Mouse (Mus musculus) embryonic stem cell, embryonic (primary cell): ENCODE data around the gene Rtn4r.

Experiments
- CTCF ChIA-PET, 4 experiments: fragments of 300-600 bp in 2 of 4; fragments of 350-600 bp in 2 of 4; sonication (Branson Sonifier 250); formaldehyde crosslinking; loops; one replicate each; lab custom pipeline; 2022; ENCODE audit warnings: inconsistent platforms in 2 of 4; lab: Charles Lee
- POLR2A ChIA-PET, 4 experiments: fragments of 300-600 bp in 2 of 4; fragments of 350-600 bp in 2 of 4; sonication (Branson Sonifier 250); formaldehyde crosslinking; loops; one replicate each; lab custom pipeline; 2022; ENCODE audit warnings: antibody characterized with exemption in 4 of 4, inconsistent platforms in 1 of 4; lab: Charles Lee

The Rtn4r gene

DNA sequence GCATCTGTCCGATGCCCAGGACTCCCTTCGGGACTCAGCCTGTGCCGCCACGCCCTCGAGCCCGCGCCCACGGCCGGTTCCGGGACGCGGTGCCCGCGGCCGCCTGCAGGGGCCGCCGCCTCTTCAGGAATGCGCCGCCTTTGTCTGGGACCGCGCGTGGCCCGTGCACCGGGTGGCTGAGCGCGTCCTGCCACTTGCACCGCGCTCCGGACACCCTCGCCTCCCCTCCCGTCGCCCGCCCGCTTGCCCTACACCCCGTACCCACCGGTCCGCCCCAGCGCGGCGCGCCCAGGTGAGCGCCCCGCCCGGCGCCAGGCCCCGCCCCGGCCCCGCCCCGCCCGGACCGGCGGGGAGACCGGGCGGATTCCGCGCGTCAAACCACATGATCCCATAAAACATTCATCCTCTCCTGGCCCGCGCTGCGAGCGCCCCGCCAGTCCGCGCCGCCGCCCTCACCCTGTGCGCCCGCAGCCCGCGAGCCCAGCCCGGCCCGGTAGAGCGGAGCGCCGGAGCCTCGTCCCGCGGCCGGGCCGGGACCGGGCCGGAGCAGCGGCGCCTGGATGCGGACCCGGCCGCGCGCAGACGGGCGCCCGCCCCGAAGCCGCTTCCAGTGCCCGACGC, at the start of gene Rtn4r:
TSS of gene Rtn4r (plus strand) at position 402 of the 621 bp plus-strand sequence.
- ChIA-PET POLR2A (interaction anchor here in 1 of 4 experiments (0.7 to 1.7 kb wide), 6 partner anchors 10 to 300 kb away, joined by 3 to 5 read pairs (median 4); partner anchors contain the start of gene Prodh), CTCF (interaction anchor here (0.6 to 1.6 kb wide), 8 partner anchors 9 to 797 kb away, joined by 3 to 6 read pairs (median 3); no protein-coding TSS in a partner anchor)

DNA sequence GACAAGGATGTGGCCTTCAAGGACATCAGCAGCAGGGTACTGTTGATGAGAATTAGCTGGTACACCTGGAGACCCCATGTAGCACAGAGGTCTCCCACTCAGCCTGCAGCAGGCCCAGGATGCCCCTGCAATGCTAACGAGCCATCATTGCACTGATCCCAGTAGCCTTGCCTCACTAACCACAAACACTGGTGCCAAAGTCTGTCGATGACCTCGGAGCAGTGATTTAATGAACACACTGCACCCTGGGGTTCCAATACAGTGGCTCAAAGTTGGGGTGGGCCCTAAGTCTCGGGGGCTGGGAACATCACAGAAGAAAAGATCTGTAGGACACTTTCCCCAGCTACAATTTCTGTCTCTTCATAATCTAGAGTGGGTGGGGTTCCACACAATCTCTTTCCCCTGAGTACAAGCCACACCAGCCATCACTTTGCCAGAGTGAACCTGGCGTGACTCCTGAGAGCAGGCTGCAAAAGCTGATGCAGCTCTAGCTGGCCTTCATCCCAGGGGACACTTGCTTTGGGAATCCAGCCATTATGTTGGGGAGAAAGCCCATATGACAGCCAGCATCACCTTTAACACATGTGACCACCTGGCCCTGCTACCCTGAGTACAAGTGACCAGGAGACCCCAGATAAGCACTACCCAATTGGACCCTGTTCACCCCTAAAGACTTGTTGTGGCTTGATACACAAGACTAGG, 49.0 kb upstream of the Rtn4r start:
- ChIA-PET CTCF (interaction anchor here in 1 of 4 experiments (0.7 kb wide), 1 partner anchor 94 kb away, joined by 3 read pairs; no protein-coding TSS in a partner anchor), POLR2A (interaction anchor here in 2 of 4 experiments (1.3 to 3.4 kb wide), 4 partner anchors 11 to 150 kb away, joined by 3 to 33 read pairs (median 6); partner anchors contain the start of genes Prodh (in 1 of the 2) and Slc25a1 (in 1 of the 2))

DNA sequence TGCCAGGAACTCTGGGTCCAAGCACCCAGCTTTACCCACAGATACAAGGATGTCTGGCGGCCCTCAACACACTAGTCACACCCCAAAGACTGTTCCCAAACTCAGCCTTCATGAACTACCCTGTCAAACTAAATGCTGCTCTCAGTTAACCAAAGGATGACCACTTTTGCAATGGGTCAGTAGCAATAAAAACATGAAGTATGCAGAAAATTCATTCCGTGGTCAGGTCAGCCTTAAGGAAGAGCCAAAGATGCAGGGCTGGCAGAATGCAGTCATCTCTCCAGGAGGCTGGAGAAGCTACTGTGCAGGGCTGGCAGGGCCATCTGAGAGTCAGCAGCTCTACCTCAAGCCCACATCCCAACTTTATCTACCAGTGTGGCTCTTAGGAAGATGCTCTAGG, 48.1 kb upstream of the Rtn4r start:
- POLR2A ChIA-PET = interaction anchor here in 2 of 4 experiments (1.4 to 8.1 kb wide), 6 partner anchors 8 to 151 kb away, joined by 3 to 37 read pairs (median 16); partner anchors contain the start of genes Prodh (in 2 of the 2) and Slc25a1 (in 1 of the 2)
- CTCF ChIA-PET = interaction anchor here in 2 of 4 experiments (0.7 to 1.0 kb wide), 2 partner anchors 27 to 93 kb away, joined by 3 read pairs; partner anchors contain the start of gene Dgcr6 (in 1 of the 2)

DNA sequence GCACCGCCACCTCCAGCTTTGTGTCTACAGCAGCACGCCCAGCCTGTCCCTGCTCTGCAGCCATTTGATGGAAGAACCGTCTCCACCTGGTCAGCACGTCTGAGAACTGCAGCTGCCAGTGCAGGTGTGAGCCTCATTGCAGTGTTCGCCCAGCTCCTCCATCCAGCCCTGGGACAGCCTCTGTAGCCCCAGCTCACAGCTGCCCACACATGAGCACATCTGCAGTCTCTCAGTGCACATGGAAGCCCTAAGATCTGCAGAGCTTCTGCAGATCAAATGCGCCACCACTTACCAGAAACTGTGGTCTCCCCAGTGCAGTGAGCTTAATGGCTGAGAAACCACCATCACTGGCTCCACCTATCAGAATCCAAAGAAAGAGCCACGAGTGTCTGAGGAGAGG, 47.3 kb upstream of the Rtn4r start:
- CTCF ChIA-PET = interaction anchor here in 3 of 4 experiments (0.6 to 2.4 kb wide), 4 partner anchors 9 to 149 kb away, joined by 3 to 10 read pairs (median 6); partner anchors contain the start of gene Dgcr6 (in 1 of the 3)
- POLR2A ChIA-PET = interaction anchor here in 3 of 4 experiments (0.5 to 8.1 kb wide), 11 partner anchors 9 to 794 kb away, joined by 3 to 37 read pairs (median 5); partner anchors contain the start of genes Prodh (in 2 of the 3) and Slc25a1 (in 1 of the 3)

DNA sequence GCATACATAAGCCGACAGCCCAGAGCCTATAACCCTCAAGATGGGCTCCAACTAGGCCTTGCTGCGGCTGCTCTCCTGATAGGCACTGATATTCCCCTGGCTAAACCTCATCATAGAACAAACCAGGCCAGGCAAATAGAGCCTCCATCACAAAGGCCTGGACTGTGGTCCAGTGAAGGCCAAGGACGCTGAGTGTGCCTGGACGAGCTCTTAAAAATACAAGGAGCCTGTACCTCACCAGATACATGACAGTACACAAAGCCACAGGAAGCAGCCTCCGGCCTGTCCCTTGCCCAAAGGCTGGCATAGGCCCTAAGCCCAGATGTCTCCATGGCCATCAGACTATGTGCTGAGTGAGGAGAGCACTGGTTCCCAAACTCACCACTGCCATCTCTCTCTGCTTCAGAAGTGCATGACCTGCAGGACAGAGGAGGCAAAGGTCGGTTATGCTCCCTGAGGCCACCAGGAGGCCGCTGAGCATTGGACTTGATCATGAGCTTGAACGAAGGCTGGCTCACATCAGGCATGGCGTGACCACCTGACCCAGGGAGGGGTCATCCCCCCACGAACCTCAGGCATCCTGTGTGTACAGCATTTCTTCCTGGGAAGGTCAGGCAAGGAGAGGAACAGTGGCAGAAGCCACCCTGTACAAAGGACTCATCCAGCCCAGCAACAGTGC, 46.2 kb upstream of the Rtn4r start:
- ChIA-PET CTCF (interaction anchor here in 3 of 4 experiments (0.5 to 2.4 kb wide), 9 partner anchors 29 to 151 kb away, joined by 3 to 8 read pairs (median 5); partner anchors contain the start of gene Dgcr6 (in 1 of the 3)), POLR2A (interaction anchor here in 3 of 4 experiments (1.6 to 8.1 kb wide), 7 partner anchors 8 to 19 kb away, joined by 3 to 37 read pairs (median 19); partner anchors contain the start of gene Prodh (in 2 of the 3))

DNA sequence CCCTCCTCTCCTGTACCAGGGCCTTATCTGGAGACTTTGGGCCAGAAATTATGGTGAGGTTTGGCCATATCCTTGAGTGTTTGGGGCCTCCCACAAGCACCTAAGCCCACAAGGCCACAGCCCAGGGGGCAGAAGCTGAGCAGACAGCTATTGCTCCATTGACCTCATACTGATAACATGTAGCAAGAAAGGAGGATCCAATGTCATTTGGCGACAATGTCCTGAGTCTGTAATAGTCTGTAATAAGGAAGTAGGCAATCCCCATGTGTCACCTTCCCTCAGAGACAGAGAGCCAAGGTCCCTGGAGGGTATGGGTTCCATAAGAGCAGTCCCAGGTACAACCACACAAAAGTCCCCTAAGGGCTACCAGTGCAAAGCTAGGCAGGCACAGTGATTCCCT, 45.2 kb upstream of the Rtn4r start:
- POLR2A ChIA-PET = interaction anchor here in 2 of 4 experiments (1.9 to 8.1 kb wide), 5 partner anchors 11 to 153 kb away, joined by 6 to 37 read pairs (median 20); partner anchors contain the start of gene Zdhhc8 (in 1 of the 2)

DNA sequence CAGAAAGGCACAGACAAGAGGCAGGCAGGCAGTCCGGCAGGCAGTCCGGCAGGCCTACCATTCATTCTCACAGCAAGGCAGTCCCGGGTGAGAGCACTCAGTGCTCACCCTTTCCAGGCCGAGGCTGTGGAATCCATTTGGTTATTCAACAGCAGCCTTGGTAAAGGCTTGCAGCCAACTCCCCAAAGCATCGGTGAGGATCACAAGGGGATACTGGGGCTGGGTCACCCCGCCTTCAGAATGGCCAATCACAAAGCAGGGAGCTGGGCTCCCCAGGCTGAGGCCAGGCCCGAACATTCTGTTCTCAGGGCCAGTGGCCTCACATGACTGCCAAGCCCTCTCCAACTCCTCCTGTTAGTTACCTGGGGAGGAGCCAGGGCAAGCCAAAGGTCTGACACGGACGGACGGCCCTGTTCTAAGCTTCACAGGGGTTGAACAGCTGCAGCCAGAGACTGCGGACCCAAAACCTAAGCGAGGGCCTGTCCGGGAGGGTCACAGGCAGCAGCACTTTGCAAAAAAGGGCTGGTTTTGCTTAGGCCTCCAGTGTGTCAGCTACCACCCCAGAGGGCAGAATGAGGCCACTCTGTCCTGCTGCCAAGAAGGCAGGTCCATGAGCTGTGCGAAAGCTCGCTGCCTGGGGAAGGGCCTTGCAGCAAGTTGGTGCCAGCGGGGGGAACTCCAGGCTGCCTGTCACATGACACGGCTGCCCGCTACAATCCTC, 44.1 kb upstream of the Rtn4r start:
- ChIA-PET POLR2A (interaction anchor here in 3 of 4 experiments (0.6 to 8.1 kb wide), 18 partner anchors 9 to 336 kb away, joined by 3 to 37 read pairs (median 4); partner anchors contain the start of genes Slc25a1 (in 2 of the 3) and Zdhhc8 (in 1 of the 3)), CTCF (interaction anchor here in 3 of 4 experiments (0.7 to 1.6 kb wide), 6 partner anchors 22 to 330 kb away, joined by 3 to 5 read pairs (median 3); no protein-coding TSS in a partner anchor)

More for the DNA sequence above, 45.2 kb upstream of the Rtn4r start:
- CTCF ChIA-PET = interaction anchor here in 1 of 4 experiments (1.5 kb wide), 1 partner anchor 129 kb away, joined by 5 read pairs; no protein-coding TSS in a partner anchor

DNA sequence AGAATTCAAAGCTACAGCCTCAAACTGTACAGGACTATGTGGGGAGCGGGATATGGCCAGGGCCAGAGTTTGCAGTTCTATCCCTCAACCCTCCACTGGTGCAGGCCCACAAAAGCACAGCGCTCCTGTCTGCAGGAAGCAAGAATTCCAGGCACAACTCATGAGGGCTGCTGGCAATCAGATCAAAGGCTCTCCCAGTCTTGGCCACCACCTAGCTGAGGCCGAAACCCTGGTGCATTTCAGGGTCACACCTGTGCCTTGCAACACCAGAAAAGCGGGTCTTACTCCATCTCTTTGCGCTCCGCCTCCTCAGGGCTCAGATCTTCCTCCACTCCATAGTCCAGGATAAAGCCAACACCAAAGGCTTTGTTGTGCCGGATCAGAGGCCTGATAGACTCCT, 43.2 kb upstream of the Rtn4r start:
- ChIA-PET CTCF (interaction anchor here in 3 of 4 experiments (0.6 to 1.6 kb wide), 3 partner anchors 126 to 235 kb away, joined by 3 to 8 read pairs (median 6); no protein-coding TSS in a partner anchor), POLR2A (interaction anchor here in 3 of 4 experiments (0.9 to 8.1 kb wide), 11 partner anchors 11 to 277 kb away, joined by 3 to 37 read pairs (median 5); partner anchors contain the start of genes Dgcr6 (in 1 of the 3), Slc25a1 (in 1 of the 3) and Zdhhc8 (in 1 of the 3))

DNA sequence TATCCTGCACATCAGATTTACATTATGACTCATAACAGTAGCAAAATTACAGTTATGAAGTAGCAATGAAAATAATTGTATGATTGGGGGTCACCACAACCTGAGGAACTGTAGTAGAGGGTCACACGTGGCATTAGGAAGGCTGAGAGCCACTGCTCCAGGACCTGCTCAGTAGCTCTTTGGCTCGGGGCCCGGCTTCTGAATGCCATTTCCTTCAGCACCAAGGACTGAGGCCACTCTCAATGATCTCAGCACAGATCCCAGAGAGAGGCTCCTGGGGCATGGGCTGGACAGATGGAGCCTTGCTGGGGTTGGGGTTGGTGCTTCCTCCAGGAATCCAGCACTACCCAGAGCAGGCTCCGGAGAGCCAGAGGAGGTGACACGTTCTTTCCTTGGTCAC, 40.3 kb upstream of the Rtn4r start:
- ChIA-PET CTCF (interaction anchor here in 1 of 4 experiments (0.6 to 1.0 kb wide), 2 partner anchors 238 to 282 kb away, joined by 3 to 5 read pairs; no protein-coding TSS in a partner anchor), POLR2A (interaction anchor here in 2 of 4 experiments (1.4 to 8.1 kb wide), 4 partner anchors 15 to 40 kb away, joined by 3 to 51 read pairs (median 40); no protein-coding TSS in a partner anchor)

DNA sequence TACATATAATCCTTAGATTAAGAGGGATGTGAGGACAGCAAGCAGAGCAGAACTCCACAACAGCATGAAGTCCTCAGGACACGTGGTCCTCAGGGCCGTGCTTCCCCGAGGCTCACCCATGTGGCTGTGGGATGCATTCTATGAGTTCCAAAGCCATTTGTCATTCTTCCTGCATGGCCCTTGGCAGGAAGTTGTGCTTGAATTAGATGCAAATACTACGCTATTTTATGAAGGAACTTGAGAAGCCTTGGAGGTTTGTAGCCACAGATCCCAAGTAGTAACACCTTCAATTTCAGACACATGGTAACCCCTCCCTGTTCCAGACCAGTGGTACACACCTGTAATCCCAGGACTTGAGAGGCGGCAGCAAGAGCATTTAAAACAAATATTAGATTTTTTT, 31.1 kb upstream of the Rtn4r start:
- ChIA-PET CTCF (no interaction called here), POLR2A (no interaction called here)

DNA sequence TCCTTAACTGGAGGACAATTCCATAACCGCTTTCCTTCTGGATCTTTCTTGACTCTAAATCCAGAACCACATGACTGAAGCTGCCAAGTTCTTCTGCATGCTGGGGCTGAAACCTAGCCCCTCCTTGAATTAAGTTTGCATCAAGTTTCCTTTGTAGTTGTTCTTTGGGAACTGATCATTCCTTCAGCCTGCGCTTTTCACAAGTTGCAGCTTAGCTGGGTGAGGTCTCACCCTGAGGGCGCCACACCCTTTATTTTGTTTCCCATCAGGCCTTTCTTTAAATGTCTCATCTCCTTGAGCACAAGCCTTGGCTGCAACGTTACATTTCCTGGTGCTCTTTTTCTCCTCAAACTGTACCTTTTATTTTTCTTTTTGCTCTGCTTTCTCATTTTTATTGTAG, 24.6 kb upstream of the Rtn4r start:
- POLR2A ChIA-PET = interaction anchor here (0.6 to 3.1 kb wide), 7 partner anchors 14 to 191 kb away, joined by 3 to 44 read pairs (median 5); partner anchors contain the start of gene Prodh (in 1 of the 4)
- CTCF ChIA-PET = interaction anchor here in 3 of 4 experiments (1.1 to 1.5 kb wide), 4 partner anchors 13 to 109 kb away, joined by 3 to 5 read pairs (median 4); no protein-coding TSS in a partner anchor

DNA sequence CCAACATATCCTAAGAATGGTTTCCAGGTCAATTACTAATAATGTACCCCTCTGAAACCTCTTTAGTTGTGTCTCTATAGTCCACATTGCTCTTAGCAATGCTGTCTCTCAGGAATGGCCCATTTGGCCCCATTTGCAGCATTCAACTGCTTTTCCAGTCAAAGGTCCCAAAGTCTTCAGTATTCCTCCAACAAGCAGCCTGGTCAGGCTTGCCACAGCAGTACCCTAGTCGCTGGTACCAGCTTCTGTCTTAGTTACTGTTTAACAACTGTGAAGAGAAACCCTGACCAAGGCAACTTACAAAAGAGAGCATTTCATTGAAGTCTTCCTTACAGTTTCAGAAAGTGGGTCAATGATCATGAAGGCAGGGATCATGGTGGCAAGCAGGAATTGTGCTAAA, 24.1 kb upstream of the Rtn4r start:
- ChIA-PET POLR2A (interaction anchor here (0.6 to 3.1 kb wide), 11 partner anchors 9 to 174 kb away, joined by 3 to 44 read pairs (median 5); partner anchors contain the start of gene Prodh (in 1 of the 4)), CTCF (interaction anchor here in 3 of 4 experiments (1.0 to 1.5 kb wide), 7 partner anchors 14 to 109 kb away, joined by 3 to 5 read pairs (median 3); no protein-coding TSS in a partner anchor)

DNA sequence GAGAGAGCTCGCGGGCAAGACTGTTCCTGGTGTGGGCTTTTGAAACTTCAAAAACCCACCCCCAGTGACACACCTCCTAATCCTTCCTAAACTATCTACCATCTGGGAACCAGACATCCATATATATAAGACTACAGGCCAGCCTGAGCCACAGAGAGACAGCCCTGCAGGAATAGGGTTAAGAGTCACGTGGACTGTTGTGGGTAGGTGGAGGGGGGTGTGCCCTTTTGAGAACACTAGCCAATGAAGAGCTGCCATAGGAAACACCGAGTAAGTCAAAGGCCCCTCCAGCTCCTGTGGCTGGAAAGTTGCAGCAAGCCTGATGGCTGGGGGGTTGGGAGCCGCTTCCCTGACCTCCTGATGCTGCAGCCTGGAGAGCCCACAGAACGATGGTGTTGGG, 23.6 kb upstream of the Rtn4r start:
- ChIA-PET POLR2A (interaction anchor here (0.6 to 3.1 kb wide), 11 partner anchors 8 to 144 kb away, joined by 3 to 44 read pairs (median 3); partner anchors contain the start of gene Prodh (in 2 of the 4)), CTCF (interaction anchor here in 3 of 4 experiments (0.6 to 1.5 kb wide), 9 partner anchors 14 to 108 kb away, joined by 3 to 5 read pairs (median 4); no protein-coding TSS in a partner anchor)

DNA sequence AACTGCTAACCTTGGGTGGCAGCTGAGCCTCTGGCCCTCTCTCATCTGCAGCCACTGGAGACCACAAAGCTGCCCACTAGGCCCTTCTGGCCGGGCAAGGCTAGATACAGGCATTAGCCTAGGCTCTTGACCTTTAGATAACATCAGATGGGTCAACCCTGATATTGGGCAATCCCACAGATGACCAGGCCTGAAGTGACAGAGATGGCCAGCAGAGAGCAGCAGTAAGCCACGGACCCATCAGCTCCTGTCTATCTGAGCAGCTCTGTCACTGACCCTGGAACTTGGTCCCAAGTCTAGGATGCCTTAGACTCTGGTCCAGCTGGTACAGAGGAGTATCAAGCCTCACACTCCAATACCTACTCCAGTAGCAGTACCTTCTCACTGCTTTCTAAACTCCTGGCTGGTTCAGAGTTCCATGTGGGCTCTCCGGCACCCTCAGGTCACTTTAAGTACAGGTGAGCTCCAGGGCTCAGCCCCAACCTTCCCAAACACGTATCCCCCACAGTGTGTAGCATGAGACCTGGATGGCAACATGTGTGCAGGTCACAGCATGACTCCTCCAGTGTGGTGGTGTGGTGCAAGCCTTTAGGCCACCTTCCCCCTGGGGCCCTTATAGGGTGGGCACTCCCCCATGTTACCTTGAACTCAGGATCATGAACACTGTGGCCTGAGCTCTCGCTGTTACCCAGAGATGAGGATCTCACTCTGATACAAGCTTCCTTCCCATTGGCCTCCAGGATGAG, 19.0 kb upstream of the Rtn4r start:
- ChIA-PET CTCF (interaction anchor here (0.5 to 5.3 kb wide), 28 partner anchors 8 to 160 kb away, joined by 3 to 107 read pairs (median 4); partner anchors contain the start of gene Prodh (in 1 of the 4)), POLR2A (interaction anchor here in 2 of 4 experiments (0.9 to 2.7 kb wide), 5 partner anchors 13 to 102 kb away, joined by 3 to 14 read pairs (median 5); no protein-coding TSS in a partner anchor)

DNA sequence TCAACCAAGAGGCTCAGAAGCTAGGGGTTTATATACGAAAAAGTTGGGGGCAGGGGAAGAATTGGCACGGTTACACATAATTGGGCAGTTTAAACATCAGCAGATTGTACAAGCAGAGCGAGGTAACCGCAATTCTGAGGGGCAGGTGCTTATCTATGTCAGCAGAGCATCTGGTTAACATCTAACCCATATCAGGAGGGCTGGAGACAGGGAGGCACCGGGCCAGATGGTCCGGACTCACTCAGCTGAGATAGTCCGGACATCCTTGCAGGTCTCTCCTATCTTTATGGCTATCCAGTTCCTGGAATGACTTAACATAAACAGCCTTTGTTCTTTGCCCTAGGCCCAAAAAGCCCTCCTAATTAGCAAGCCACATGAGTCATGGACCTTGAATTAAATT, 16.4 kb upstream of the Rtn4r start:
- ChIA-PET POLR2A (interaction anchor here in 2 of 4 experiments (0.8 to 1.5 kb wide), 2 partner anchors 22 to 333 kb away, joined by 3 to 4 read pairs; no protein-coding TSS in a partner anchor), CTCF (interaction anchor here in 2 of 4 experiments (1.9 to 5.3 kb wide), 2 partner anchors 100 kb away, joined by 5 to 63 read pairs; no protein-coding TSS in a partner anchor)
